11 mouse cellular contexts compared by ENCODE assay signal in the genomic region with DNA sequence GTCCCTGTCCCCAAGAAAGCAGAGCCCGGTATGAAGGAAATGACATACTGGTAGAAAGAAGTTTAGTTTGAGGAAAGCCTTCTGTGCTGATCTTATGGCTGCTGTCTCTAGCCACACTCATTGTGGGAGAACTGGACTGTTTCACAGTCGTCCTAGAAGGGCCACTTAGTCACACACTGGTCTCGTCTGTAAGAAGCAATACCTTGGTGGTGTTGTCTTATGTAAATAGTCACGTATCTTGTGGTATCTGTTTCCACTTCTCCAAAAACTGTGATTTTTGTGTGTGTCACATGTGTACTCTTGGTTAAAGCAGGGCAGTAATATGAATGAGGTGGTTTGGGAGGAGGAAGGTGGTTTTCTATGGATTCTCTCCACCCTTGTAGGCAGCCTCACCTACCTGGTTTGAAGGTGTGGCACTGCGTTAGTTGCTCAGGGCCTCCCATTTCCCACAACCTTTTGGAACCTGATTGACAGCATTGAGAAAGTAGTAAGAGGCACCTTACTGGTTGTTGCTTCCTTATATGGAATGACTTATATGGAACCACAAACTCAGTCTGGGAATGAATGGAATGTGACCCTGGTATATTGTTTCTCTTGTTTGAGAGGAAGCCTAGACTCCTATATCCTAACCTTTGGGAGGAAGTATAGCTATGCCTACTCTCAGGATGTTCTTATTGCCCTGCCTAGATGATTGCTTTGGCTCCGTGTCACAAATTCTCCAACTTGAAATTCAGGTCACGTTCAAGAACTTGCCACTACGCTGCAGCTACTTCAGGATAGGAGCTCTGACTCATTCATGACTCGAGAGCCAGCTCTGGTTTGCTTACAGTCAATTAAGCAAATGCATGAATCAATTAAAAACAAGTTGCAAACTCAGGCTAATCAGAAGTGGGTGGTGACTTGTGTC. TPM values are rescaled to one million over a fixed set of nuclear protein-coding genes. Genes with fewer than 3 reads are reported as not detected.
DNase-seq lines count a peak whose midpoint lies in the region; ATAC-seq lines count a peak whose summit lies in the region.
"Had no signal": no experiment of that assay in that cellular context is flagged by ENCODE, and none has a peak within 500 bp of the region (broad histone marks: within the 10 kb centered on the region; RNA-seq: fewer than 3 reads in every experiment).

No protein-coding gene starts in this region.

- 64% methylated on average over 9 of the region's 9 CpGs for WGBS in stomach, embryonic 16.5 days

- H3K36me3 ChIP-seq in stomach, embryonic 16.5 days (ENCODE audit: control insufficient read depth, insufficient read depth, low read length) = no peaks in the 10 kb centered on the region
- H3K36me3 ChIP-seq: liver, embryonic 15.5 days; neural tube, embryonic 13.5 days had no signal

- intact Hi-C loops in gastrocnemius, postnatal 36 days (cut with DNase I) = no loop called here

- ATAC-seq in frontal cortex, adult (ENCODE audit: low TSS enrichment) = peak; percentile 69; the same call in 1 of the 2 replicates
- 0 out of 2 replicates have a peak, but pooled peaks have one; percentile 56 for ATAC-seq in stomach, embryonic 16.5 days (ENCODE audit: insufficient read depth, low FRiP score)

- no peaks in the 10 kb centered on the region for H3K9me3 ChIP-seq in stomach, embryonic 16.5 days (replicated peaks; ENCODE audit: control insufficient read depth, low read length)
- H3K9me3 ChIP-seq: liver, embryonic 15.5 days; neural tube, embryonic 13.5 days had no signal

- 0 out of 2 replicates have a peak, but pooled peaks cover 5% of the 10 kb centered on the region for H3K4me1 ChIP-seq in stomach, embryonic 16.5 days (ENCODE audit: control insufficient read depth, insufficient read depth, low read length)

- H3K4me3 ChIP-seq in stomach, embryonic 16.5 days (replicated peaks; ENCODE audit: low read length) = no peak overlapping the region
- H3K4me3 ChIP-seq: liver, embryonic 15.5 days; neural tube, embryonic 13.5 days had no signal

- no peak overlapping the region for H3K9ac ChIP-seq in stomach, embryonic 16.5 days (ENCODE audit: low read length)
- H3K9ac ChIP-seq: liver, embryonic 15.5 days; neural tube, embryonic 13.5 days had no signal

- no peaks in the 10 kb centered on the region for H3K27me3 ChIP-seq in stomach, embryonic 16.5 days (ENCODE audit: control insufficient read depth, insufficient read depth, low read length)
- H3K27me3 ChIP-seq: liver, embryonic 15.5 days; neural tube, embryonic 13.5 days had no signal

- no peak overlapping the region for H3K4me2 ChIP-seq in stomach, embryonic 16.5 days (ENCODE audit: low read depth, low read length)
- H3K4me2 ChIP-seq: liver, embryonic 15.5 days; neural tube, embryonic 13.5 days had no signal

- no peak for DNase-seq in frontal cortex, postnatal 25 days (ENCODE audit: low spot score in 2 of 2)
- DNase-seq in right cerebral cortex, adult 18-20 months = peak; percentile 18
- no peak for DNase-seq in right cerebral cortex, postnatal 4 days
- peak; percentile 6 to 39 for DNase-seq in left cerebral cortex, adult 9 months (ENCODE audit: low spot score in 2 of 2)
- no peak for DNase-seq in ovary, adult 18-20 months (ENCODE audit: low spot score)
- no peak for DNase-seq in gastrocnemius, postnatal 36 days
- DNase-seq: cerebellum, postnatal 14 days had no signal

- peak overlapping the region; percentile 48 for H3K27ac ChIP-seq in stomach, embryonic 16.5 days (ENCODE audit: low read length)
- H3K27ac ChIP-seq: liver, embryonic 15.5 days; neural tube, embryonic 13.5 days had no signal

RNA-seq across cellular contexts. Expression of a gene that starts 28.2 kb away (rescaled TPM):
- polyA plus RNA-seq in stomach, embryonic 16.5 days (2015; fragmentation: Nextera tagmentation; extraction: Ambion mirVana) = 20.5 and 27.0 TPM in 2 replicates
- total RNA-seq in gastrocnemius, postnatal 36 days (2021) = 1 to 10 TPM; 1.3 to 1.6 TPM

Comparison
In these comparisons a context has a peak if more than half of its experiments do, and no peak if none do; other contexts are left out.
1. DNase-seq: peak in right cerebral cortex, adult 18-20 months (single experiment) and left cerebral cortex, adult 9 months (2 of 2); none in frontal cortex, postnatal 25 days (0 of 2), right cerebral cortex, postnatal 4 days (single experiment), ovary, adult 18-20 months (single experiment) and gastrocnemius, postnatal 36 days (0 of 2).